Mouse (Mus musculus) hindbrain, postnatal 0 days (tissue): ENCODE results near the gene Neb. TPM values are rescaled to one million over a fixed set of nuclear protein-coding genes. Genes with fewer than 3 reads are reported as not detected.

Source experiments
- ATAC-seq: fragments of 200-750 bp; cut with Nextera tagmentation; 2 replicates; pipeline ENCODE4 v1.8.0; 2017; ENCODE audit warnings: mild to moderate bottlenecking, moderate TSS enrichment, moderate library complexity
- DNase-seq: peaks from one replicate; pipeline ENCODE4 v3.0.0-alpha.2; 2015; ENCODE audit warnings: low spot score
- H3K27ac ChIP-seq: fragments of 300-500 bp; sonication (generic); 2 replicates; pipeline ENCODE4 v1.5.1; 2014; ENCODE audit warnings: mild to moderate bottlenecking
- H3K27me3 ChIP-seq: fragments of 300-500 bp; sonication (generic); 2 replicates; pipeline ENCODE4 v1.6.1; 2014; ENCODE audit warnings: low read length, mixed read lengths; ENCODE audit not compliant: insufficient read depth
- H3K36me3 ChIP-seq: fragments of 300-500 bp; sonication (generic); 2 replicates; pipeline ENCODE4 v1.6.1; 2014; ENCODE audit warnings: low read length, mixed read lengths; ENCODE audit not compliant: insufficient read depth
- H3K4me1 ChIP-seq: fragments of 300-500 bp; sonication (generic); 2 replicates; pipeline ENCODE4 v1.6.1; 2014; ENCODE audit warnings: antibody characterized with exemption, low read length, mixed read lengths; ENCODE audit not compliant: insufficient read depth
- H3K4me2 ChIP-seq: fragments of 300-500 bp; sonication (generic); 2 replicates; pipeline ENCODE4 v1.6.1; 2014; ENCODE audit warnings: low read depth, mild to moderate bottlenecking, low read length, moderate library complexity, mixed read lengths
- H3K4me3 ChIP-seq: fragments of 300-500 bp; sonication (generic); 2 replicates; pipeline ENCODE4 v1.5.1; 2014; ENCODE audit warnings: low read length
- H3K9ac ChIP-seq: fragments of 300-500 bp; sonication (generic); replicated peaks from 2 replicates; pipeline ENCODE4 v1.6.1; 2014; ENCODE audit warnings: mild to moderate bottlenecking, low read length, moderate library complexity, mixed read lengths
- H3K9me3 ChIP-seq: fragments of 300-500 bp; sonication (generic); 2 replicates; pipeline ENCODE4 v1.6.1; 2016; ENCODE audit warnings: low read length, mixed read lengths
- CTCF ChIP-seq: IDR thresholded peaks from 2 replicates; pipeline ENCODE4 v1.5.1; 2016; ENCODE audit warnings: antibody characterized with exemption, control low read depth, low read depth
- WGBS: fragments of 180-500 bp; shearing (Covaris S2); extraction: QIAGEN DNeasy Blood & Tissue Kit; methylation state at CpG from one replicate; pipeline ENCODE4 v1.1.7; 2014; 5-methylcytosine and 5-hydroxymethylcytosine counted together
- polyA plus RNA-seq: library from polyadenylated mRNA; unstranded; fragments of >200 nt; fragmentation: Nextera tagmentation; extraction: Ambion mirVana; gene quantifications from 2 replicates; pipeline ENCODE4 v1.2.1, GENCODE M21; 2015
- total RNA-seq: library from RNA; depleted of rRNA; stranded (reverse); fragments of >200 nt; gene quantifications from 2 replicates; pipeline ENCODE4 v1.2.3, GENCODE M21; 2014

The Neb gene
- total and polyA plus RNA-seq, 2 experiments from 2014 or later: 0.58 to 1.2 TPM

DNA sequence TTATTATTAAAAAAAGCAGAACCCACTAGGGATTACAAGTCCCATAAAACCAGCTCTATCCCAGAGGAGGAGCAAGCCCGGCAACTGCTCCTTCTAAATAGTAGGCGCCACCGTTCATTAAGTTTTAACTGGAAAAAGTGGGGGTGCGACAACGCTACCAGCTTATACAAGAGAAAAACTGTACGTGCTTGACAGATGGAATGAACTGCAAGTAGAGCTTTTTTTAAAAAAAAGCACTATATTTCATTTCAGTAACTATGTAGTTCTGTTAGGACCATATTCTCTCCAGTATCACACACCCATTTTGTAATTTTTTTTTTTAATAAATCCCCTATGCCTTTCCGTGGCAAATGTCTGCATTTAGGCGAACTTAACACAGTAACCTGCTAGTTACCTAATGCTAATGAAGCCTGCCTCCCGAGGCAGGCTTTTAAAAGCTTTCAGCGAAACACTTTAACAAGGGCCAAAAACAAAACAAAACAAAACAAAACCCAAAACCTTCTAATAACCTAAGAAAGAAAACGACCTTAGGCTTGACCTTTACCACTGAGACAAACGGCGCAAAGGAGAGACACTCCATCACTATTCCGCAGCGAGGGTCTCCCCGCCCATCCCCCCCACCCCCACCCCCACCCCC lies 45.5 kb upstream of the Neb start:
- H3K4me3 ChIP-seq: peak overlapping the region; percentile 65
- WGBS: 1% methylated on average over 16 of the region's 16 CpGs
- TF ChIP-seq CTCF: no peak
- peak; percentile 35 for DNase-seq
- no peak; the same call in 1 of the 2 replicates for ATAC-seq
- no peaks in the 10 kb centered on the region for H3K36me3 ChIP-seq
- peak overlapping the region; percentile 78 for H3K9ac ChIP-seq
- H3K4me2 ChIP-seq: peak overlapping the region; percentile 57
- H3K27ac ChIP-seq: 0 out of 2 replicates have a peak overlapping the region, but pooled peaks have one; percentile 87
- peaks cover 8% of the 10 kb centered on the region; the same call in 1 of the 2 replicates for H3K4me1 ChIP-seq
- H3K9me3 ChIP-seq: no peaks in the 10 kb centered on the region
- H3K27me3 ChIP-seq: no peaks in the 10 kb centered on the region

DNA sequence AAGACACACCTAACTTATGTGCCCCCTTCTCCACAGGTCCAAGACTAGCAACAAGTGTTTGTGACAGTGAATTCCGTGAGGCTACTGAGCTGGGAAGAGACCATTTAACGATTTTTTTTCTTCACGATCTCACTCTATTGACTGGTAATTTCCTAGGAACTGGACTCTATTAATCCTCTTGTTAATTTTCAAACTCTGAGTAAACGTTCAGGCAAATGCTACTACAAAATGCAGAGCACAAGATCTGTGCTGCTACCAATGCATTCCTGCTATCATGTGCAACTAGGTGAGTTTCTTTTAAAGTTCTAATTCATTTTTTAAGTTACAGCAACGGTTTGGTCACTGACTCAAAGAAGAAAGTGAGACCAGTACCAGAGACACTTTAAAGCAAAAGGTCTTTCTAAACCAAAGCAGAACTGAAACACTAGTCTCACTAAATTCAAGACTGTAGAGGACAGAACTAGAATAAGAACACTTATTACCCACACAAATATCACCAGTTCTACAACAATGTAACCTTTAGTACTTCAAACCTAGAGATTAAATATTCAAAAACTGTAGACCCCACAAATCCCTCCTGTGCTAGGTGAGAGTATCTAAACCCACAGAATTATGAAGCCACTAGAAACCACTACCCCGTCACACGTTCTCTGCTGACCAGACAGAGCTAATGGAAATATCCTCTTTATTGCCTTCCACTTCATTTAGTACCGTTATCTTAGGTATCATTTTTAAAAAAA lies 44.8 kb upstream of the Neb start:
- Histone ChIP-seq H3K4me1 (peaks cover 8% of the 10 kb centered on the region; the same call in 1 of the 2 replicates), H3K36me3 (no peaks in the 10 kb centered on the region), H3K9ac (0 out of 2 replicates have a peak overlapping the region, but pooled peaks have one; percentile 78), H3K9me3 (no peaks in the 10 kb centered on the region), H3K27ac (no peak overlapping the region), H3K27me3 (no peaks in the 10 kb centered on the region), H3K4me3 (peak overlapping the region; percentile 65), H3K4me2 (peak overlapping the region; percentile 57)
- ATAC-seq: no peak
- TF ChIP-seq CTCF: no peak
- no peak for DNase-seq
- WGBS: 47% methylated on average over 8 of the region's 8 CpGs

DNA sequence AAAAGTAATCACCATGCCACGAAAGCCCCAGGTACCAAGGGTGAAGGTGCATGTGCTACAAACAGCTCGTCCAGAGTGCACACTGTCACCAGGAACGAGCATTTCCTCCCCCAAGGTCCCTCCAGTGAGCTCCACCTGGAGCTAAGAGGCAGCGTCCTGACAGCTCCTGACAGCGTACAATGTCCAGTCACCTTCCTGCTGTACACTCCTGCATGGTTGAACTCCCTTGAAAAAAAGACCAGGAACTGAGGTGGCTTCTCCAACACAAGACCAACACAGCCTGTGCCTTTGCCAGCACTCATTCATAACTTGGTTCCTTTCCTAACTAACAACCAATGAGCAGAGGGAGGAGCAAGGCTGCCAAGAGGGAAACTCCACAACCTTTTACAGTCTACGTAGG lies 42.9 kb upstream of the Neb start:
- Histone ChIP-seq H3K36me3 (no peaks in the 10 kb centered on the region), H3K4me2 (no peak overlapping the region), H3K9me3 (no peaks in the 10 kb centered on the region), H3K27ac (no peak overlapping the region), H3K4me3 (no peak overlapping the region), H3K9ac (no peak overlapping the region), H3K4me1 (peaks cover 8% of the 10 kb centered on the region; the same call in 1 of the 2 replicates), H3K27me3 (no peaks in the 10 kb centered on the region)
- WGBS: 69% methylated on average over 6 of the region's 6 CpGs
- DNase-seq: no peak
- ATAC-seq: no peak
- TF ChIP-seq CTCF: no peak

DNA sequence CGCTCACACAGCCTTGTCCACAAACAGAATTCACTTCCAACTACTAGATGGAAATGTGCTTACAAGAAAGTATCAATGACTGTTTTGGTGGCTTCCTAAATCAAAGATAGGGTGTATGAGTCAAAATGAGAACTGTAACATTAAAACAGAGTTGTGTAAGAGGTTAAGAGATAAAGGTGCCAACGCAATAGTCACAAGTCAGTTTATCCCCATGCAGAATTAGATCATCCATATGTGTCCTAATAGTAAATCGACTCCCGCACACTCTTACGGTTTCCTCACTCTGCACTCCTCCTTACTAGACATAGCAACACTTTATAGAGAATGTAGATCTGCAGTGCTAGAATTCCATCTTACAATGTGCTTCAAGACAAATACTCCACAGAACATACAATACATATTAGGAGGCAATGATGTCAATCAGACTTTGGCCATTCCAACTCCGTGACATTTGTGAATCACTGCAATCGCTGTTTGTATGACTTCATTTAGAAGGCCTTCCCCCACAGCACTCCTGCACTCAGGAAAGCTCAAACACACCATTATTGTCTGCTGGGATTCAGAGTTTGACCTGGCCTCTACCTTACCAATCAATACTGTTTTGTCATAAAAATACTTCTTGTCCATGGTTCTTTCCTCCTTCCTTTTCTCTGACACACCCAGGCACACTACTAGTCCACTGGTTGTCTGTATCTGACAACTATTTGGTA lies 41.9 kb upstream of the Neb start:
- H3K36me3 ChIP-seq: peaks cover 6% of the 10 kb centered on the region; the same call in 1 of the 2 replicates
- WGBS: 92% methylated on average over 7 of the region's 7 CpGs
- H3K4me3 ChIP-seq: no peak overlapping the region
- H3K9me3 ChIP-seq: no peaks in the 10 kb centered on the region
- peaks cover 8% of the 10 kb centered on the region; the same call in 1 of the 2 replicates for H3K4me1 ChIP-seq
- H3K27me3 ChIP-seq: no peaks in the 10 kb centered on the region
- no peak overlapping the region for H3K27ac ChIP-seq
- DNase-seq: no peak
- H3K9ac ChIP-seq: no peak overlapping the region
- H3K4me2 ChIP-seq: no peak overlapping the region
- no peak for ATAC-seq
- TF ChIP-seq CTCF: no peak

DNA sequence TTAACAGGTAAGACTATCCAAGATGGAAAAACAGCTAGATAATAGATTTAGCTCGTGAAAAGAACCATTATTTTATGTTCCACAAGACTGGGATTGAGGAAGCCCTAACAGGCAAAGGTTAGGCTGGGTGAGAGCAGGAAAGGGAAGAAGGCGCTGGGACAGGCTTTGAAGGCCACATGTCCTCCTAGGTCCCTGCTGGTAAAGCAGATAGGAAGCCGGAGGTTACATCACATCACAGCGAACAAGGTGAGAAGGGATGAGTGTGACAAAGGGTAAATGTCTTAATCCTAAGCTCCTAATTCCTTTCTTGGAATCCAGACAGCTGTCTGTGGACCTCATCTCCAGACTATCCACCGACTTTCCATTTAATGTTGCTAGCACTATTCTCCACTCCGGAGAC lies 41.0 kb upstream of the Neb start:
- H3K9ac ChIP-seq: no peak overlapping the region
- no peak overlapping the region for H3K4me2 ChIP-seq
- WGBS: 82% methylated on average over 6 of the region's 6 CpGs
- ATAC-seq (no peak), DNase-seq (no peak)
- H3K36me3 ChIP-seq: peaks cover 6% of the 10 kb centered on the region; the same call in 1 of the 2 replicates
- no peaks in the 10 kb centered on the region for H3K27me3 ChIP-seq
- no peak for TF ChIP-seq CTCF
- no peak overlapping the region for H3K4me3 ChIP-seq
- peaks cover 8% of the 10 kb centered on the region; the same call in 1 of the 2 replicates for H3K4me1 ChIP-seq
- no peaks in the 10 kb centered on the region for H3K9me3 ChIP-seq
- H3K27ac ChIP-seq: no peak overlapping the region

DNA sequence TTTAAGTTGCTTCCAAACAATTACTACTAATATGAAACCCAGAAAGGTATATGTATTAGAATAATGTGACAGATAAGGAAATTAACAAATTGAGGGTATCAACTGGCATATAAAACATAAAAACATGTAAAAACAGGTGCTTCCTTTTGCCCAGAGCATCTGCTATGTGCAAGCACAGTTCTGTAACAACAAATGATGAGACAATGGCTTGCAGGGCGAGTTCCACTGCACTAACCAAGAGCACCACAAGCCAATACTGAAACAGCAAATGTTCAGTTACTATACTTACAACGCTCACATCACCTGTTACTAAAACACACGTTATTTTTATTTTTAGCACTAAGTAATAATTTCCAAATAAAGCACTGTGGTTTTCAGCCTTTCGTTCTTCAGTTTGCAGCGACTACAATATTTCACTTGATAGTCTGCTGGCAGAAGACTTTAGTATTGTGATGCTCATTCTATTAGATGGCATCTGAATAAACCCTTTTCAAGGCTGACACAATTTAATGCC lies 34.3 kb upstream of the Neb start:
- DNase-seq: no peak
- no peak for ATAC-seq
- Histone ChIP-seq H3K9me3 (peaks cover 20% of the 10 kb centered on the region), H3K36me3 (peaks cover 37% of the 10 kb centered on the region), H3K27ac (no peak overlapping the region), H3K27me3 (no peaks in the 10 kb centered on the region), H3K4me2 (no peak overlapping the region), H3K4me1 (no peaks in the 10 kb centered on the region), H3K4me3 (no peak overlapping the region), H3K9ac (no peak overlapping the region)
- 95% methylated on average over 5 of the region's 5 CpGs for WGBS
- TF ChIP-seq CTCF: no peak
